Mouse (Mus musculus) erythroblast, adult 5-6 weeks (primary cell): Measurements from ENCODE around the gene Vmn2r23. TPM values are rescaled to one million over a fixed set of nuclear protein-coding genes. Genes with fewer than 3 reads are reported as not detected.
"Not testable (repeated sequence)": the region's sequence is repeated elsewhere in the genome, so short reads cannot be mapped to it uniquely, and the experiment has no call there.

Source experiments
- ATAC-seq: replicated peaks from 2 replicates; pipeline ENCODE4 v1.8.0; 2016; ENCODE audit warnings: moderate number of reproducible peaks, mild to moderate bottlenecking, moderate TSS enrichment, inconsistent platforms; ENCODE audit not compliant: poor library complexity, low FRiP score, severe bottlenecking
- total RNA-seq, 2 experiments: library from RNA; stranded (forward) in 1 of 2; stranded (reverse) in 1 of 2; fragments of 150-400 nt in 1 of 2; fragments of 200-764, 138-1000 nt in 1 of 2; gene quantifications; 2 replicates each; pipeline versions ENCODE4 v1.2.3 to v1.2.4; 2015 to 2017; ENCODE audit warnings: low replicate concordance in 2 of 2

Vmn2r23 gene
- total RNA-seq (2015; ENCODE audit: low replicate concordance) (not detected in 2 replicates), total RNA-seq (2017; ENCODE audit: low replicate concordance) (0.14 TPM in 1 of 2 replicates, not detected in the other)

DNA sequence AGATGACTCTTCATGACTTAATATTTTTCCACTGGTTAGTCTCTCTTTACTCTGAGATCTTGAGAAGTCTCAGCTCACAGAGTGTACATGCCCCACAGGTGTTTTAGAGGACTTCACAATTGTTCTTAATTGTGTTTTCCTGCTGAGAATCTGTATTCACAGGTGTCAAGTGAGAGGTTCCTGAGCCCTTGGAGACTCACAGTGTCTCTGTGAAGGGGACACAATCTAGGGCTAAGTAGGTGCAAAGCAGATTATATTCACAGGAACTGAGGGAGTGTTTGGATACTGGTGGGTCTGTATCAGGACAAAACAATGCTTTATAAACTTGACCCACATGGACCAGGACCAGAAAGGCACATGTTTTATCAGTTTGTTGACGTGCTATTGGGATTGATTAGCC is at the start of gene Vmn2r23:
TSS of gene Vmn2r23 (plus strand) at position 301 of the 400 bp plus-strand sequence.
- no peak for ATAC-seq

DNA sequence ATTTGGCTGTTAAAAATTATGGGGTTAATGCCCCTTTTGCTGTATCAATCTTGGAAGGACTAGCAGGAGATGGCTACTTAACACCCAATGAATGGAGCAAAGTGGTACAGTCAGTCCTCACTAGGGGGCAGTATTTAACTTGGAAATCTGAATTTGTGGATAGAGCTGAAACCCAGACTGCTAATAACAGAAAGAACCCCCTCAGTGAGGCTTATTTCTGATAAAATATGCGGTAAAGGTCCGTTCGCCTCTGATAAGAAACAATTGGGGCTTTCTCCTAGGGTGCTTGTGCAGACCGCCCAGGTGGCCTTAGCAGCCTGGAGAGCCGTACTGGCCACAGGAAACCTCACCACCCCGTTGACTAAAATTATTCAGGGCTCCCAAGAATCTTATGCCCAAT is 45.4 kb upstream of the Vmn2r23 start:
- no peak for ATAC-seq

DNA sequence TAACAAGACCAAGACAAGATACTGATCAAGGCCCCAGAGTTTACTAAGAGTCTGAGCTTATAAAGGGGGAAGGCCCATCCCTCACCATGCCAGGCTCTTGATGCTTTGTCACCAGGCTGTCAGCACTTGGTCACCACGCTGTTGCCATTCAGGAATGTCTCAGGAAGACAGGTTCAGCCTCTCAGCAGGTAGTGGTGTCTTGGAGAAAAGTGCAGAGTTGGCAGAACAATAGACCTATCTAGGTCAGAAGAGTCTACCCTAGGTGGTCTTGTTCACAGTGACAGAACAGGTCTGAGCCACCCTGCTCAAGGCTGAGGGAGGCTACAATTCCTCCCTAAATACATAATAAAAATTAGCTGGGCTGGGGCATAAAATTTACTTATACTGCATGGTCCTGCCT is 5.8 kb upstream of the Vmn2r23 start:
- not testable (repeated sequence) for ATAC-seq

DNA sequence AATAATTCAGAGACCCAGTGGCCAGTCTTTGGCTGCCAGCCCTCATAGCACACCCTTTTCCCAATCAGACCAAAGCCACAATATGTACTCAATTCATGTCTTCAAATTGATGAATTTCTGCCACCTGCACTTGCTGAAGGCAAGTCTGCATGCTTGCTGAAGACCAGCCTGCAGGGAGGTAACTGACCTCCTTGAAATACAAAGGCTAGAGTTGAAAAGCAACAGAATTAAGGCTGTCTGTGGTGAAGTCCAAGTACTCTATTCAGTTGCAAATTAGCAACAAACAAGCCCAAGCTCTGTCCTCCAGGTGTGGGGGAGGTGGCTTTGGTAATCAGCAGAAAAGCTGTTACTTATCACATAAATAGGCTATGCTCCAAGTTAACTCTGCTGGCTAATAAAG is 5.3 kb upstream of the Vmn2r23 start:
- ATAC-seq = no peak

DNA sequence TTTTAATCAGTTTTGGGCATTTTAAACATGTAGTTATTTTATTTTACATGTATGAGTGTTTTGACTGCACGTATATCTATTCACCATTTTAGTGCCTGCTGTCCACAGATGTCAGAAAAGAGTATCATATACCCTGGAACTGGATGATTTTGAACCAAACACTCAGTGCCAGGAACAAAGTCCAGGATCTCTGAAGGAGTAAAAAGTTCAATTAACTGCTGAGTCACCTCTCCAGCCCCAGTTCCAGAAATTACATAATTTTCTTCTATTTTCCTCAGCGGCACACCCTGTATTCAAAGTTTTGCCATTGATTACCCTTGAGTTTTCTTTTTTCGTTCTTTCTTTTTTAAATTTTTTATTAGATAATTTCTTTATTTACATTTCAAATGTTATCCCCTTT is 67.6 kb downstream of the Vmn2r23 start:
- ATAC-seq = no peak

DNA sequence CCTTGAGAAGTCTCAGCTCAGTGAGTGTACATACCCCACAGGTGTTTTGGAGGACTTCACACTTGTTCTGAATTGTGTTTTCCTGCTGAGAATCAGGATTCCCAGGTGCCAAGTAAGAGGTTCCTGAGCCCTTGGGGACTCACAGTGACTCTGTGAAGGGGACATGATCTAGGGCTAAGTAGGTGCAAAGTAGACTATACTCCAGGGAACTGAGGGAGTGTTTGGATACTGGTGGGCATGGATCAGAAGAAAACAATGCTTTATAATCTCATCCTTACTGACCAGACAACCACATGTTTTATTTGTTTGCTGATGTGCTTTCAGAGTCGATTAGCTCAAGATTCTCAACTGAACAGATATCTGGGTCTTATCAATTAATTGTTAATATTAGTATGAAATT is 76.1 kb downstream of the Vmn2r23 start, which contains the start of gene Vmn2r24:
TSS of gene Vmn2r24 (plus strand) at position 301 of the 400 bp plus-strand sequence.
- no peak for ATAC-seq

DNA sequence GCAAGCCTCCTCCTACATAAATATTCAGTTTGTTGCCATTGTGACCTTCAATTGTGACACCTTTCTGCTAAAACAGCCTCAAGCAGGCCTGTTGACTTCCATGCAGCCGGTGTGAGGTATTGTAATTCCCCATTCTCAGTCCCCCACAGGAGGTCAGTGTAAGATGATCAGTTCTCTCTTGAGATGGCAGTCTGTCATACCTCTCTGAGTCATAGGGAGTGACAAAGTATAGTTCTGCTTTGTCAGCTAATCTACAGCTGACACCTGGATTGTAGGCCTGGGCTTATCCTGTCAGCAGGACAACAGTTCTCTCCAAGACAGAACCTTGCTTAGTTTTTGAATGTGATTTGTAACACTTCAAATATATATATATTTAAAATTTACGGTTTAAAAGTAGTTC is 82.4 kb downstream of the Vmn2r23 start:
- no peak for ATAC-seq

DNA sequence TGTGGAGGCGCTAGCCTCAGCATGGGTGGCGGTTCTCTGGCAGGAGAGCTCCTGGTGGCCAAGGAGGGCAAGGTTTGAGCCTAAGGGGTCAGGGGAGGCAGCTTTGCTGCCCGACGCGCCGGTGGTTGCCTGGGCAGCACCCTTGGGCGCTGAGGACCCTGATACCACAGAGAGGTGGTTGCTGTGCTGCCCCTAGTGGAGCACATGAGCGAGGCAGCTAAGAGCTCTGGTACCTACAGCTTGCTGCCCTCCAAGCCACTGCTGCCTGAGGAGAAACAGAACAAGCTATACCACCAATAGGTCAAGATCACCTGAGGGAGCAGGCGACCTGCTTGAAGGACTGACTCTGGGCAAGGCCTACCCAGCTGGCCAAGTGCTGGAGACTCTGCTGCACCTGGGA is 91.3 kb downstream of the Vmn2r23 start:
- no peak for ATAC-seq

Other genes with a start within 250 kb of the Vmn2r23 start
- not detected in 2 replicates for gene Vmn2r21, start 169.3 kb upstream of the Vmn2r23 start, total RNA-seq (2015; ENCODE audit: low replicate concordance)
- gene Vmn2r21, start 169.3 kb upstream of the Vmn2r23 start, total RNA-seq (2017; ENCODE audit: low replicate concordance) = not detected in 2 replicates
- not detected in 2 replicates for gene Vmn2r22, start 51.9 kb upstream of the Vmn2r23 start, total RNA-seq (2015; ENCODE audit: low replicate concordance)
- gene Vmn2r22, start 51.9 kb upstream of the Vmn2r23 start, total RNA-seq (2017; ENCODE audit: low replicate concordance) = not detected in 2 replicates
- not detected in 2 replicates for gene Vmn2r24, start 76.2 kb downstream of the Vmn2r23 start, total RNA-seq (2015; ENCODE audit: low replicate concordance)
- not detected in 2 replicates for gene Vmn2r24, start 76.2 kb downstream of the Vmn2r23 start, total RNA-seq (2017; ENCODE audit: low replicate concordance)
- gene Vmn2r25, start 150.8 kb downstream of the Vmn2r23 start, total RNA-seq (2015; ENCODE audit: low replicate concordance) = not detected in 2 replicates
- not detected in 2 replicates for gene Vmn2r25, start 150.8 kb downstream of the Vmn2r23 start, total RNA-seq (2017; ENCODE audit: low replicate concordance)